Mouse (Mus musculus) central nervous system, embryonic 18 days (tissue): ENCODE results near the gene Grm8. TPM values are rescaled to one million over a fixed set of nuclear protein-coding genes. Genes with fewer than 3 reads are reported as not detected.

Source experiments
- polyA plus RNA-seq: library from polyadenylated mRNA; depleted of rRNA; stranded (reverse); fragments of >200 nt; gene quantifications from 2 replicates; pipeline ENCODE4 v1.2.3, GENCODE M21; 2012; rRNA removed

The Grm8 gene
- polyA plus RNA-seq: 8.2 and 9.1 TPM in 2 replicates

DNA sequence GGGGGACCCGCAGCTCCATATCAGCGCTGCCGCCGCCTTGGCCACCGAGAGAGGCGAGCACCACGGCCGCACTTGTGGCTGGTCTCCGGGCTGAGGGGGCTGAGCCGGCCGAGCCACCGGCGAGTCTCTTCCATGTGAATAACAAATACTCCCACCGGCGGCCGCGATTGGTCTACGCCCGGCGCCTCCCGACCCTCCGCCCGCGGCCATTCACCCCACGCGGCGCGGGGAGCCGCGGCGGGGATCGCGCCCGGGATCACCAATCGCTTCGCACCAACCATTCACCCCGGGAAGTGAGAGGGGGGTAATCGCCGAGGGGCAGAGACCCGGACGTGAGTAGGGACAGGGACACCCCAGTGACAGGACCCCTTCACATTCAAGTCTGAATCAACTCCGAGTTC is at the start of gene Grm8:
Gene Grm8, minus strand, starts transcription at position 178 of the 401 bp plus-strand sequence.

